Mouse (Mus musculus) myocyte (in vitro differentiated cells): ENCODE results near the gene 4930550C14Rik.

Experiments
- MAX ChIP-seq: IDR thresholded peaks from one replicate; pipeline ENCODE4 v1.6.1; 2011; ENCODE audit warnings: low read depth, mild to moderate bottlenecking, control low read depth
- MYOG ChIP-seq, 3 experiments: IDR thresholded peaks; one replicate each; pipeline ENCODE4 v1.6.1; 2011; ENCODE audit warnings: control low read depth in 2 of 3, low read depth in 2 of 3, mild to moderate bottlenecking in 2 of 3; ENCODE audit not compliant: insufficient read length in 2 of 3, control insufficient read depth in 1 of 3, insufficient read depth in 1 of 3
- POLR2A ChIP-seq: IDR thresholded peaks from one replicate; pipeline ENCODE4 v1.6.1; 2011; ENCODE audit warnings: low read depth, mild to moderate bottlenecking, control low read depth, moderate library complexity; ENCODE audit not compliant: insufficient read length
- POLR2AphosphoS2 ChIP-seq: IDR thresholded peaks from one replicate; pipeline ENCODE4 v1.6.1; 2011; ENCODE audit warnings: low read depth, control low read depth; ENCODE audit not compliant: insufficient read length
- TCF12 ChIP-seq: IDR thresholded peaks from one replicate; pipeline ENCODE4 v1.6.1; 2011; ENCODE audit warnings: mild to moderate bottlenecking, control low read depth; ENCODE audit not compliant: poor library complexity, insufficient read depth, severe bottlenecking
- TCF3 ChIP-seq: IDR thresholded peaks from one replicate; pipeline ENCODE4 v1.6.1; 2011; ENCODE audit warnings: low read depth, control low read depth; ENCODE audit not compliant: insufficient read length
- USF1 ChIP-seq: IDR thresholded peaks from one replicate; pipeline ENCODE4 v1.6.1; 2011; ENCODE audit warnings: low read depth, mild to moderate bottlenecking, control low read depth, moderate library complexity

DNA sequence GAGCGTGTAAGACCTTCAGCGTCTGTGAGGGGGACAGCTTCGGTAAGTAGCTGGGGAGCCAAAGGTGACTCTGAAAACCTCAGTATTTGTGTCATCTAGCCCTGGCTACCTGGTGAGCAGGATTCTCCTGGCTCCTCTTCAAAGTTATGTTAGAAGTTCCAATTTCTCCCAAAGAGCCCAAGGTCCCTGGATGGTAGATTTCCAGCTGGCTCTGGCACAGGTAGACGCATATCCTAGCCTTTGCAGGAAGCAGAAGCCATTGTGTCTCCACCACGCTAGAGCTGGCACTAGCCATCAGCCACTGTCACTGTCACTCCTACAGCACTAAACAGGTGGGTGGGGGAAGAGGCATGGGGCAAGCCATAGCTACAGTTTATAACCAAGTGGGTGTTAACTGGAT lies 49.0 kb upstream of the 4930550C14Rik start:
- TF ChIP-seq MYOG (IDR thresholded peaks at IDR 0.05; ENCODE audit: control insufficient read depth in 1 of 3, insufficient read depth in 1 of 3, insufficient read length in 2 of 3, low read depth in 2 of 3) (no peak), POLR2A (no peak), USF1 (no peak), TCF3 (no peak), MAX (no peak), POLR2AphosphoS2 (no peak), TCF12 (no peak)
